Mouse (Mus musculus): ENCODE results near the gene Celf1.

GRCm38 (mm10) chr2:90932273-90932672 is 7.9 kb upstream of the Celf1 start:
- TF ChIP-seq TAL1 (IDR thresholded peaks at IDR 0.05; ENCODE audit: low read length) (no peak), GATA1 (IDR thresholded peaks at IDR 0.05; ENCODE audit: low read length) (no peak)

All from erythroblast, embryonic 14.5 days (primary cell).